Mouse (Mus musculus): ENCODE results near the gene Hoxd8. TPM values are rescaled to one million over a fixed set of nuclear protein-coding genes. Genes with fewer than 3 reads are reported as not detected.

The Hoxd8 gene
- total and polyA plus RNA-seq, 3 experiments: 19.7 to 34.7 (median 27.9) TPM

DNA sequence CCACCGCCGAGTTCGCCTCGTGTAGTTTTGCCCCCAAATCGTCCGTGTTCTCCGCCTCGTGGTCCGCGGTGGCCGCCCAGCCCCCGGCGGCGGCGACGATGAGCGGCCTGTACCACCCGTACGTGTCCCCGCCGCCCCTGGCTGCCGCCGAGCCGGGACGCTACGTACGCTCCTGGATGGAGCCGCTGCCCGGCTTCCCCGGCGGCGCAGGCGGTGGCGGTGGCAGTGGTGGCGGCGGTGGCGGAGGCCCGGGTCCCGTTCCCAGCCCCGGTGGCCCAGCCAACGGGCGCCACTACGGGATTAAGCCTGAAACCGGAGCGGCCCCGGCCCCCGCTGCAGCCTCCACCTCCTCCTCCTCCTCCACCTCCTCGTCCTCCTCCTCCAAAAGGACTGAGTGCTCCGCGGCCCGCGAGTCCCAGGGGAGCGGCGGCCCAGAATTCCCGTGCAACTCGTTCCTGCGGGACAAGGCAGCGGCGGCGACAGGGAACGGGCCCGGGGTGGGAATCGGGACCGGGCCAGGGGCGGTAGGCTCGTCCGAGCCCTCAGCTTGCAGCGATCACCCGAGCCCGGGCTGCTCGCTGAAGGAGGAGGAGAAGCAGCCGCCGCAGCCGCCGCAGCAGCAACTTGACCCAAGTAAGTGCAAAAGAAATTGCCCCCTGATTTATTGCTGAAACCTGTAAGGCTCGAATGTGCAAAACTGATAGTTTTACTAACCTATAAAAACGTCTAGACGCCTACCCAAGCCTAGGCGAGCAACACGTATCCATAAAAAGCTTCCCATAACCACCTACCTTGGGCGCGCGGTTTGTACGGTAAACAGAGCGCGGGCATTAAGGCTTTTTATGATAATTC, 6.0 kb upstream of the Hoxd8 start:
- peak; percentile 78 for DNase-seq

DNA sequence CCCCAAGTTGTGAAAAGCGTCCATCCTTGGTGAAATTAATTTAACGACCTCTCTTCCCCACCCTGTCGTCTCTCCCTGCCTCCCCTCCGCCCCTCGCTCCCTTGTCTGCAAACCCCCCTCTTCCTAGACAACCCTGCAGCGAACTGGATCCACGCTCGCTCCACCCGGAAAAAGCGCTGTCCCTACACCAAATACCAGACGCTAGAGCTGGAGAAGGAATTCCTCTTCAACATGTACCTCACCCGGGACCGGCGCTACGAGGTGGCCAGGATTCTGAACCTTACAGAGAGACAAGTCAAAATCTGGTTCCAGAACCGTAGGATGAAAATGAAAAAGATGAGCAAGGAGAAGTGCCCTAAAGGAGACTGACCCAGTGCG, 5.4 kb upstream of the Hoxd8 start:
- DNase-seq: peak; percentile 52

DNA sequence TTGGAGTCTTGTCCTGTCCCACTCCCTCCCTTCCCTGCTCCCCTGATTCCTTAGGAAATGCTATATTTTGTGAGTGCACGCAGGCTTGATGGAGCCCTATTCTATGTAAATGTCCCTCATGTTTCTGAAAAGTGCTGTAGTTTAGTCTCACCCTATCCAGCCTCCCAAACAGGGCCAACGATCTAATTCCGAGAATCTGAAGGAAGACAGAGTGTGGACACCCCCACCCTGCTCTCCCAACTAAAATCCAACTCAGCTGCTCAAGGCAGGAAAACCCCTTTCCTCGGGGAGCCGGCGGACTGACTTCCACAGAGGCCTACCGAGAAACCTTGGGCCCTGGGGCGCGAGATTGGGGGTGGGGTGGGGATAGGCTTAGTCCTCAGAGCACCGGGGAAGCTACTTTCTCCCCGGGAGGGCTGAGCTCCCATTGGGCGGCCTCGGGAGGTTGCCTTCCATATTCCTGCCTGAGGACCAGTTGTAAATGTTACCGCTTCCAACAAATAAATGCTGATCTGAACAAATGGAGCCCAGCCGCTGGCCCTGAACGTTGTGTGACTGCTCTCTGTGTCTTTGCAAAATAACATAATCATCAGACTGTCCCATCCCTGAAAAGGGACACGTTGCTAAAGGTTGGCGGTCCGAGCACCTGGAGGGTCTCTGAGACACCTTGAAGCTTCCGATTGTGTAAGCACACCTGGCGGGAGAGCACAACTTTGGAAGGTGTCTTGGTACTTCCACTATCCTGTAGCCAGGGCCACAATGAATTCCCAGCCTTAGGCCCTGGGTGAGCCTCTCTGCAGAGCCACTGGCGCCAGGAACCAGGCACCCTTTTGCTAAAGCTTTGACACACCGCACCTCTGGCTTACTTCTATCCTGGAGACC, 4.5 kb upstream of the Hoxd8 start:
- DNase-seq: no peak

DNA sequence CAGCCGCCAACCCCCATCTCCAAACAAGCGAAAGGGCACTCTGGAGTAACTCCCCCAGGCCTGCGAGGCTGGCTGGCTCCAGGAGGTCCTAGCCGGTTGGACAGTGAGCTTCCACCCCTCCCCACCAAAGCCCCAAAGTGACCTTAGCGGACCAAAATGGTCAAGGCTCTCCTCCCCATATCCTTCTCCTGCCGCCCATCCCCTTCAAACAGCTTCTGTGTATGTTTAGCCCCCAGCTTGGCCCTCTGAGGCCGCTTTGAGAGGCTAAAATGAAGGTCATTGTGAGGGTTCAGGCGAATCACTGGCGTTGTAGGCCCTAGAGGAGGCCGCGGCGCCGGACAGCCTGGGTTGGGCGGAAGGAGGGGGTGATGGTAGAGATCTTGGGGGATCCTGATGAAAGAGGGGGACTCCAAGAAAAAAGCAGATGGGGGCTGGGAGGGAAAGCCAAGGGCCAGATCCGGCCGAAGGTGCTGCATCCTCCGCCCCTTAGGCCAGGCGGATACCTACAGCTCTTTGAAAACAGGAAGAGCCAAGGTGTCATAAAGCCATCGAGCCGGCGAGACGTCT, 3.8 kb upstream of the Hoxd8 start:
- DNase-seq: no peak

DNA sequence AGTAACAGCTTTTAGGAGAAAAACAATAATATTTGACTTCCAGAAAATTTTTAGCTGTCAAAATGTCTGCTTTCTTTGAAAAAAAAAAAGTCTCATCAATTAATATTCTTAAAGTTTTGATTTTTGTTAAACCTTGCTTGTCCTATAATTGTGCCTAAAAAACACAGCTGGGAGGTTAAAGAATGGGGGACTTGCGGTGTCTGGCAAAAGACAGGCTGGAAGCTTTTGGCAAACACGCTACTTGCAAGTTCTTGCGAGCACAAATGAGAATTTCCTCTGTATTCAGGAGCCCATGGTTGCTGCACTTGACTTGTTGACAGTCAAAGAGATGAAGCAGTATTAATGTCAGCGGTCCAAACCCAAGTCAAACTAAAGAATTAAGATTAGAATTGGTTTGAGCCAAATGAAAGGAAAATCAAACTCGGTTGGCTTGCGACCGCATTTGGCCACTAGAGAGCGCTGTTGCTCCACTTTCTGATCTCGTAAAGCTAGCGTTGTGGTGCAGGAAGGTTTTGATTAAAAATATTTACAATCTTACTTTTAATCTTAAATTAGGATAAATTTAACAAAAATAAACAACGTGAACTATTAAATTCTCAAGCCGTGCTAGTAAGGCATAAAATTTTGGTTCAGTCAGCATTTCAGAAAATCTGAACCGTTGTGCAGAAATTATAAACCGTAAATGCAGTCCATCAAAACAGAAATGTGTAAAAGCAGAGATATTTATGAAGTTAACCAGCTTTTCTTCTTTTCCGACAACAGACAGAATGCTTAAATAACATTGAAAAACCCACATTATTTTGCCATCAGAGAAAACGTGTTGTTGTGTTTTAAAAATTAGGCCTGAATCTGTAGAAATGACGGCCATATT, 2.2 kb upstream of the Hoxd8 start:
- DNase-seq: peak; percentile 72

GRCm38 (mm10) chr2:74702820-74703219, 1.6 kb upstream of the Hoxd8 start:
- no peak for DNase-seq

GRCm38 (mm10) chr2:74703317-74703716, 1.1 kb upstream of the Hoxd8 start:
- DNase-seq: no peak

DNA sequence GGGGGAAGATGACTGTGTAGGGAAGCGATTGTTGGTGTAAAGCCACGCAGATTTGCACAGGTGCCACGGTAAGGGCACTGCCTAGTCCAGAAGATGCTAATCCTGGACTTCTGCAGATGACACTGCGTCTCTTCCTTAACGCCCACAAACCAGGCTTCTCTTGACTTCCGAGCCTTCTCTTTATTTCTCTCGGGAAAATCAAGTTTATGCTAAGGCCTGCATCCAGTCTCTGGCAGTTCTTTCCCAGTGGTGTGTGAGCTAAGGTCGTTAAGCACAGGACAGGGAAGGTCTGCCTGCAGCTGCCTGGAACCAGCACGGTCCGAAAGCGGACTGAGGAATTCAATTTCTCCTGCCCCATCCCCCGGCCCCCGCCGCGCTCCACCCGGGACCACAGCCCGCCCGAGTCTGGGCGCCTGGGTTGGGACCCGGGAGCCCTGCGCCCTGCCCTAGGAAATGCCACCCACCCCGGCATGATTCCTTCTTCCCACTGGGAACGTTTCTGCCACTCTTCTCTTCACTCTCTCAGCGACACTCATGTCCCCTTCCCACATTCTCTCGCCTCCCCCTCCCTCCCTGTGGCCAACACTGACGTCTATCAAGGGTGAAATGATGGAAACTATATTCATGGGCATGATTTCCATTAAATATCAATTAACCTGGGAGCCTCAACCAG, 559 bp upstream of the Hoxd8 start:
- no peak for DNase-seq

GRCm38 (mm10) chr2:74704999-74705466, 618 bp downstream of the Hoxd8 start:
- peak; percentile 81 for DNase-seq

GRCm38 (mm10) chr2:74705467-74706089, 1.2 kb downstream of the Hoxd8 start:
- peak; percentile 88 for DNase-seq

DNA sequence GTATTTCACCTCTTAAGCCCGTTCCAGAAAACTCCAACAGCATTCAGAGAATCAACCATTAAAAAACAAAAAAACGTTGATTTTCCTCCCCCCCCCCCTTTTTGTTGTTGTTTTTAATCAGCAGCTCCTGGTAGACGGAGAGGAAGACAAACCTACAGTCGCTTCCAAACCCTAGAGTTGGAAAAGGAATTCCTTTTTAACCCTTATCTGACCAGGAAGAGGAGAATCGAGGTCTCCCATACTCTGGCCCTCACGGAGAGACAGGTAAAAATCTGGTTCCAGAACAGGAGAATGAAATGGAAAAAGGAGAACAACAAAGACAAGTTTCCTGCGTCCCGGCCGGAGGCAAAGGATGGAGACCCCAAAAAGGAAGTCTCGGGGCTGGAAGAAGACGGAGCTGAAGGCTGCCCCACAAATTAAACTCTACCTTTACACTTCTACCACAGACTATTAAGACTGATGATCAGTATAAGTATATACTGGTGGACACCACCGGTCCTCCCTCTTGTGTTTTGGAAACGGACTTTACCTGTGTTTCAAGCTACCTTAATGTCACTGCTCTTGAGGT, 2.1 kb downstream of the Hoxd8 start:
- peak; percentile 9 for DNase-seq

DNA sequence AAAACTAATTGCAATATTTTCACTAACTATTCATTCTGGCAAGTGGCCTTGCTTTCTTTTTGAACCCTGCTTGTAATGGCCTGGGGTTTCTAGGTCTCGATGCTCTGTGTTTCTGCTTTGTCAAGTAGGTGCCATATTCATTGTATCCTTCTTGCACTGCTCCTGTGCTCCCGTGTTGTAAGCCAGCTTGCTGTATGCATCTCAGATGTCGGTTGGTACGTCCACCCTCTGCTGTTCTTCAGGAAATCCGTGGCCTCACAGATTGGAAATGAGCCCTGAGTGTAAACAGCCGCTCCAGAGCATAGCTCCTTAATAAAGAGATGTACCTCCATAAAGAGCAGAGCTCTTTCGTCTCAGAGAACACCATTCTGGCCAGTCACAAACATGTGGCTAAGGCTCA, 3.2 kb downstream of the Hoxd8 start:
- DNase-seq: no peak

- DNase-seq: peak; percentile 75
Observed at GRCm38 (mm10) chr2:74708676-74709075, 4.3 kb downstream of the Hoxd8 start.

GRCm38 (mm10) chr2:74709465-74710419, 5.3 kb downstream of the Hoxd8 start:
- DNase-seq: no peak

- DNase-seq: peak; percentile 57
Observed at GRCm38 (mm10) chr2:74710929-74711543, 6.6 kb downstream of the Hoxd8 start.

GRCm38 (mm10) chr2:74711721-74712621, 7.6 kb downstream of the Hoxd8 start, which contains the start of the genes Hoxd3 and Hoxd4:
TSS of gene Hoxd3 (plus strand) at chr2:74711927.
TSS of gene Hoxd4 (plus strand) at chr2:74711929.
- DNase-seq: peak; percentile 88

All from adrenal gland, adult 2 months (tissue).